Mouse (Mus musculus) lung, postnatal 0 days (tissue): ENCODE measurements around the gene Crybb1.

ENCODE experiments used
- CTCF ChIP-seq: IDR thresholded peaks from 2 replicates; pipeline ENCODE4 v1.5.1; 2016; ENCODE audit warnings: antibody characterized with exemption, mild to moderate bottlenecking
- EP300 ChIP-seq: IDR thresholded peaks from 2 replicates; pipeline ENCODE4 v1.6.1; 2016; ENCODE audit warnings: antibody characterized with exemption, mild to moderate bottlenecking, control low read depth

GRCm38 (mm10) chr5:112244890-112245615 is 10.6 kb upstream of the Crybb1 start:
- TF ChIP-seq CTCF = no peak
- TF ChIP-seq EP300 = no peak
